Mouse (Mus musculus): ENCODE results near the gene Alx1.

Gene Alx1

DNA sequence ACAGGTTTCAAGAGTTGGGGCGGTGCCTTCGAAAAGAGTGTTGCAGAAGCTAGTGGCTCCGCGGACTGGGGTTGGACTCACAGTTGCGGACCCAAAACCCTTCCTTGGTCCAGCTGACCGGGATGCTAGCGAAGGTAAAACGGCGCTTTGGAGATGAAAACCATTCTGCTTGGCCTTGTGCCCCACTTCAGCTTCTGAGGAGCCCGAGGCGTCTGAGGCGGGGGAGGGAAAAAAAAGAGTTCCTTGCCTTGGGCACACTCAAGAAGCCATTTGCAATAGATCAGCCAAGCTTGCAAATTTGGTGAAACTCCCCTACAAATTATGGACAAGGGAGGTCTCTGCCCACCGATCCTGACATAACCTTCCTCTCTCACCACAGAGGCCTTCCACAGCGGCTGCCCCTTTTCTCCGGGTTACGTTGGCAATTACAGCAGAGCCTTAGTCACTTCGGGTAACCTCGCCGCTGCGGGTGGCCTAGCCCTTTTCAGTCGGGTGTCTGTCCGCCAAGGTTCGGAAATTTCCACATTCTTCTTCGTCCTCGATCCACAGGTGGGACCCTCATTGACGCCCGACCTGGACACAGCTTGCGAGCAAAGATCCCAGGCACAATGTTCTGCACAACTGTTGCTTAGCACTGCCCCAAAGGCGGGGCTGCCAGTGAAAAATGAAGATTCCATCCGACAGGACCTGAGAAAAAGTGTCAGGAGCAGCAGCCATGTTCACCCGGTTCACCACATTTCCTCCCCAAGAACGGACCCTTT lies at the start of gene Alx1:
Gene Alx1 (minus strand): TSS at position 486 of the 761 bp plus-strand sequence.
- ATAC-seq (ENCODE audit: low TSS enrichment), result no peak

DNA sequence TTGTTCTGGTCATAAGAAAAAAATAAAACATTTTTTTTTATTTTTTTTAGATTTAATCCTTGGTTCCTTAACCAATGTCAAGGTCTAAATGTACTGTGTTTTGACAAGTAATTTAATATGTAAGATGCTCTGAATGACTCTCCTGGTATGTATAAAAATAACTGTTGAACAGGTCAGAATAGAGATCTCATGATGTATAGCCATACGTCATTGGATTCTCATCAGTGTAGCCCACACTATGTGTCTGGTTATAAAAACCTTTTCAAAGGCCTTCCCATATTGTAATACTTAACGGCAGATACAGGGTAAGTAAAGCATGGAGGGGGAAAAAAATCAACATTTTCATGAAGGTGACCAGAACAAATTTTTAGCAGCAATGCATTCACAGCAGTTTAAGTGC lies 19.6 kb upstream of the Alx1 start:
- no peak for ATAC-seq (ENCODE audit: low TSS enrichment)

DNA sequence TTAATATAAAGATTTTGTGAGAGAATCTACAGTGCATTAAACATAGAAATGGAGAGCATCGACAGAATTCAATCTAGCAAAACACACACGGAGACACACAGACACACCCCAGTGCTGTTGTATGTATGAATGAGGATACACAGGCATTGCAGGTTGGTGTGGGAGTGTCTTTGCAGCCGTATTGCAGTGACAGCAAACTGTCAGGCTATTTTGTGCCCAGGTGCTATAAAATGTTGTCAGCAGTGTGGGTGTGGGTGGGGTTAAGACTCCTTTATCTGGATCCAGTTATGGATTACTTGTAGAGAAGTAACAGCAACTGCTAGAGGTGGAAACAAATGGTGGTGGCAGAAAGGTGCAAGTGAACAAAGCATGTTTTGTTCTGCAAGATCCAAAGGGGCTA lies 16.6 kb upstream of the Alx1 start:
- ATAC-seq (ENCODE audit: low TSS enrichment), result no peak

DNA sequence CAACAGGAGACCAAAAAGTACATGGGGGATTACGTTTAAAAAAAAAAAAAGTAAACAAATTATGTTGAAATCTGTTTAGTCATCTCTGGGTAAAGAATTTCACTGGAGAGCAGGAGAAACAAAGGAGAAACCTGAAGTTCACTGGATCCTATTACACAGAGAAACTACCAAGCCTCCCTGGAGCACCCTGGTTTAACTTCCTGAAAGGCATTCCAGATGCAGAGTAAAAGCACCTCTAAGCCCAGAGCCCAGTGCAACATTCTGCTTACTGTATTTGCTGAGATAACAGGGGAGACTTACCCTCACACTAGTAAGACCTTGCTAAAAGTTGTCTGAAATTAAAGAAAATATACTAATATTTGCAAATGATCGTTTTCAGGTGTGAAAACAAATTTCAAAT lies 15.0 kb upstream of the Alx1 start:
- ATAC-seq (ENCODE audit: low TSS enrichment), result no peak

DNA sequence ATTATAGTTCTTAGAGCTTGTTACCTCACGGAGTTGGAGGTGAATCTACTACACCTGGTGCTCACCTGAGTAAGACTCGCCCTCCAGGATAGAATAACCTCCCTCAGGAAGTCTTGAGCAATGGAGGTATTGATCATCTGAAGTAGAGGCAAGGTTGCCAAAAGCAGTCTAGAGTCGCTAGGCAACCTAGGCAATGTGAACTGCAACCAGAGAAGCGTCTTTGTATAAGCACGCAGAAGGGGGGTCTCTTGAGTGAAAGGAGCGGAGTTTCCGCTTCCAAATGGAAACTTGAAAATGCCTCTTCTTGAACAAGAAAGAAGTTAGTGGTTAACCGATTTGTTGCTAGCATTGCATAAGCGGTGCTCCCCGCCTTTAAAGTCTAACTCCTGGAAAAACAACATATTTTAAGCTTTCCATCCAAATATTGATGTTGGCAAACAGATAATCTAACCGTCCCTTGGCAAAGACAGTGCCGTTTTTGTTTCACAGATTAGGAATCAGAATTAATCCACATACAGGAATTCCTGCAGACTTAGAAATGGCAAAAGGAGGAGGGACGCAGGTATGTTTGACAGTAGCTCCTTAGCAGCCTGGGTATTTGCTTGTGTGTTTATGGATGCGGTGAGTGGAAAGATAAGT lies 5.1 kb upstream of the Alx1 start:
- no peak for ATAC-seq (ENCODE audit: low TSS enrichment)

DNA sequence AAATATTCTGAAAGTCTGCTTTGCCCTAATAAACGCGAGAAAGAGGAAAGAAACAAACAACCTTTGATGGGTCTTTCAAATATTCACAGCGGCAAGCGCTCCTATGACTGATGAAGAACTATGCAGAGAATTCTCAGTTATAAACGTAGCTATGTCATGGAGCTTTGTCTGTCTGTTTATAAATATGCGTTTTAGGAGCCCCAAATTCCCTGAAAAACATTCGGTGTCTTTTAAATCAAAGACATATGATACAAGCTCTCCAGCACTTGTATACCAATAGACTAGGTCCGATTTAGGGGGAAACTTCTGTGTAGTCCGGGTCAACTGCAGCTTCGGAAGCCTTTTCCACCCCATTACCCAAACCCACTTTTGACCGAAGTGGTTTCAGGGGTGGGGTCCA lies 916 bp upstream of the Alx1 start:
- ATAC-seq (ENCODE audit: low TSS enrichment), result no peak

DNA sequence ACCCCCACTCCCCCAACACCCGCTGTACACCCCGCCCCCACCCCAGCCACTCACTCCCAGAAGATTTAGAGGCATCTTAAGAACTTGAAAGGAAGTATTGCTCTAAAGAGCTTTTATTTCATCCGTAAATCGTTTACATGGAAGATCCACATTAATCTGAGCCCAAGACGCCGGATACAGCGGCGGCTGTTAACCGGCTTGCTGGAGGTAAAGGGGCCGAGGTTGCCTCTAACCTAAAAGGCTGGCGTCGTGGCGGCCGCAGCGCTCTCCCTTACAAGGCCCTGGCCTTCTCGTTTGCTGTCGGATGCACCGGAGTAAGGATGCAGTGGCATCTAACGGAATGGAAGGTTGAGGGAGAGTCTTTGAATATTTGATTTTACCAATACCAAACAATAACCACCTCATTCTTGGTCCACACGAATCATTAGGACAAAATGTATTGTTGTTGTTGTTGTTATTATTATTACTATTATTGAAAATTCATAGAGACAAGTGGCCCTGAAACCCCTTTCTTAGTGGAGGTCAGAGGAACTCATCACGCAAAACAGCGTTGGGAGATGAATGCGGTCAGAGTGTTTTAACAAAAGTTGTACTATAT lies 784 bp downstream of the Alx1 start:
- no peak for ATAC-seq (ENCODE audit: low TSS enrichment)

DNA sequence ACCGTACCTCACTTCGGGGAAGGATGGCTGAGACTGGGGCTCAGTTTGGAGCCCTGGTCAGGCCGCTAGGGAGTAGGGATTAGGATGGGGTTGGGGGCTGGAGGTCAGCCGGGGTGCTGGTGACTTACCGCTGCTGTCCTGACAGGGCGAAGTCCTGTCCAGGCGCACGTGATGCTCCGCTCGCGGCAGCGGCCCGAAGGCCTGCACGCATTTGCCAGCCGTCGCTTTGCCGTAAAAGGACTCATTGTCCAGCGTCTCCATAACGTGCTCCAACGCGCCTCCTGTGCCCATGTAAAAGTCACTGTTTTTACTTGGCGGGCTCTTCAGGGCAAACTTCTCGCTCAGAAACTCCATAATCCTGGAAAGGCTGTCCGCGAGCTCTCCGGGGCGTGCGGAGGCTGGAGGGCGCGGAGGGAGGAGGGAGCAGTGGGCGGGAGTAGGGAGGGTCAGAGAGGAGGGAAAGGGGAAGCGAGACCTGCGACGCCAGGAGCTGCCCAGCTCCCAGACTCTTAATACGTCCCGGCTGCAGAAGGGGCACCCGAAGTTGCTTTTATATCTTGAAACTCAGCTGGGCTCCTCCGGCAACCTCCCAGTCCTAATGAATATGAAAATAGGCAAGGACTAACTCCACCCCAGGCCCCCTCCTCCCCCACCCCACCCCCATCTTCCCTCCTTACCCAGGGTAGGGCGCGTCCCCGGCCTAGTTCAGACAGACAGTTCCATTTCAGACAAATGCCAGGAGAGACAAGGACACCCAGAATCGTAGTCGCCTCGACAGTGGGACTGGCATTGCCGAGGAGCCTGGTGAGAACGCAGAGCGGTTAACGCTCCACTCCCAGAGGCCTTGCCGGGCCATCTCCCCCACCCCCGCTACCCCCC lies 1.5 kb downstream of the Alx1 start:
- ATAC-seq (ENCODE audit: low TSS enrichment), result no peak

DNA sequence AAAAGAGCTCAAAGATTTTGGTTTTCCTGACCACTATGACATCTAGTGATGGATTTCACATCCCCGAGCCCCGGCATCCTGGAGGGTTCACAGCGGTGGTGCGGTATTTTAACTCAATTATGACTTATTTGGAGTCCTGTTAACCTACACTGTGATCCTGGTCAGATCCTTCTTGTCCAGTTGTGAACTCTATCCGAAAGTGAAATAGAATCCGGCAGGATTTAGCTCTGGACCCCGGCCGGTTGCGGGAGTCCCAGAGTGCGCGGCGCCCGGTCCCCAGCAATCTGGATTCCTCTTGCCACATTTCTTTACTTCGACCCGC lies 2.1 kb downstream of the Alx1 start:
- no peak for ATAC-seq (ENCODE audit: low TSS enrichment)

DNA sequence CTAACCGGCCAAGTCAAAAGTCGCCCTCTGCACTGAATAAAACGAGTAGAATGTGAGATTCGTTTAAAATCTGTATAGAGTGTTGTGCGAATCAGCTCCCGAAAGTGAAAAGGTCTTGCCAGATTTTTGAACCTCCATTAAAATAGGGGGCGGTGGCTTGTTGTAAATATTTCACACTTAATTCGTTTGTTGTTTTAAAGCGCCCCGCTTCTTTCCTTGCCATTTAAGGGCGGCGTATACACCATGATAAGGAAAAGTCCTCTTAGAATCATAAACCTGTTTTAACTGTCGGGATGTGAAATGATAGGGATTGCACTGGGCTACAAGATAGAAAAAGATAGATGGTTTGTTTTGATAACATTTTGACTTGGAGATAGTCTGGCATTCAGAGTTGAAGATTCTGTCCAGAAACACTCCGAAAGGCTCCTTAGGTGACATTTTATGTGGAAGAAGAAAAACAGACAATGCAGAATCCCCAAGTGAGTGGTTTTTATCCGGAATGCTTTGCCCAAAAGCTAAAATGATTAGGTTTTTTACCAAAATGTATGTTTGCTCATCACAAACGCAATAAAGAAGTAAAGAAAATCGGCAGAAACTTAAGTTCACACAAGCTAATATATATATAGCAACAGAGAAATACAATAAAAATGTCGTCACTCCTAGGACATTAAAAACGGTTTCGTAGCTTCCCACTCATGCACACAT lies 2.6 kb downstream of the Alx1 start:
- no peak for ATAC-seq (ENCODE audit: low TSS enrichment)

DNA sequence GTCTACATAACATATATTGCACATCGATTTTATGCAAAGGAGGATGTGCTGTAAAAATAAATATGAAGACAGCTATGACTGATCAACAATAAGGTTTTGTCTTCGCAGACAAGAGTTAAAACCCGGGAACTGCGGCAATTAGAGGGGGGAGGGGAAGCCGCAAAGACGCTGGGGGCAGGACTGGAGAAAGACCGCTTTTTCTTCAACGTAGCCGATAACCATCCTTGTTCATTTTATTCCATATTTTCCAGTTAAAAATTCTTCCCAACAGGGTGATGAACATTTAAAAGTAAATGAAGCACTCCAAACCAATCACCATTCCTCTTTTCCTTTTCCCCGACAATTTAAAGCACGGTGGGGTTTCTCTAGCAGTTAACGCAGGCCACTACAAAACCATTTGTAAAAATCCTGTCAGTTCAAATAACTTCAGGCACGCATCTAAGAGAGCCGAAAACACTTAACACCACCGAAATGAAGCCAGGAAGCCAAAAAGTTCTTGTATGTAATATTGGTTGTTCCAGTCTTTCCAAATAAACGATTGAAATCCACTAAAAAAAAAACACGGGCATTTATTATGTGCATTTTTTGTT lies 3.3 kb downstream of the Alx1 start:
- no peak for ATAC-seq (ENCODE audit: low TSS enrichment)

DNA sequence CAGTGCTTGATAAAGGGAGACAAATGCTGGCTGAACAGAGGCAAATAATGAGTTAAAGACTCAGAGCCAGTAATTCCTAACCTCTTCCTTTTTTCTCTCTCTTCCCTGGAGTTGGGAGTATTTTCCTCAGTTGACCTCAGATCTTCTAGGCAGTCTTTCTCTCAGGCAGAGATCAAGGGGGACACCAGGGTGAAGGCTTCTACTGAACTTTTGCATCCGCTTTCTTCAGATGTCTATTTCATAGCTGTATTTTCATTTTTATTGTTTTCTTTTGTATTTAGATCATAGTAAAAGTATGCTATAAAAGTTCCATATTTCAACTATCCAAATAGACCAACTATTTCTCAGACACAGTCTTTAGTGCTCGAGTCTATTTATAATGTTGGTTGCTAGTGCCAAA lies 27.5 kb downstream of the Alx1 start:
- ATAC-seq (ENCODE audit: low TSS enrichment), result no peak

DNA sequence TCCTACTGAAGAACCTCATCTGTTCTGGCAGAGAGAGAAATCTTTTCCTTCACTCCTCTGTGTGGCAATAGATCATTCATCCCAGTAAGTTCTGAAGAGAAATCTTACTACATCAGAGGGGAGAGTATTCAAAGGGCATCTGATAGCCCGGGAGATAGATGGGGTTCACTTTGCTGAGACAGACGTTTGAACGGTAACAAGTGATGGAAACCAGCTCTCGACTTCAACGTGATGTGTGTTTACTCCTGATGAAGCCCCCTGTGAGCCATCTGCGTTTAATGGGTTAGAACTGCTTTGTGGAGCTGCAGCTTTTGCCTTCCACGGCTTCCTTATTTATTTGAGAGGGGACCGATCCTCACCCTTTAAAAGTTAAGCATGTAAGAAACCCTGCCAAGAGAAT lies 29.1 kb downstream of the Alx1 start:
- no peak for ATAC-seq (ENCODE audit: low TSS enrichment)

DNA sequence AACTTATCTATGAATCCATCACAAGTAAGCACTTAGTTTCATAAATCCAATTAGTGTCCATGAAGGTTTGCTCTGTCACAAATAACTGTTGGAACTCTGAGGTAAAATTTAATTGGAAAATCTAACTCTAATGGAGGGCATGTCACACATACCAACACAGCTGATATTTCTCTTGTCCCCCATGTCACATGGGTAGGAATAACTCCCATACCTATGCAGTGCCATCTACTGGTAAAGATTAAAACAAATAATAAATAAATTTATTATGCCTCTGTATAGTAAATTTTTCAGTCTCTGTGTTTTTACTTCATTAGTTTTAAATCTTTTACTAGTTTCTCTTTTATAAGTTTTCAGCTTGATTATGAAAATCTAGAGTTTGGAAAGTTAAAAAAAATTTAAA lies 30.4 kb downstream of the Alx1 start:
- ATAC-seq (ENCODE audit: low TSS enrichment), result no peak

DNA sequence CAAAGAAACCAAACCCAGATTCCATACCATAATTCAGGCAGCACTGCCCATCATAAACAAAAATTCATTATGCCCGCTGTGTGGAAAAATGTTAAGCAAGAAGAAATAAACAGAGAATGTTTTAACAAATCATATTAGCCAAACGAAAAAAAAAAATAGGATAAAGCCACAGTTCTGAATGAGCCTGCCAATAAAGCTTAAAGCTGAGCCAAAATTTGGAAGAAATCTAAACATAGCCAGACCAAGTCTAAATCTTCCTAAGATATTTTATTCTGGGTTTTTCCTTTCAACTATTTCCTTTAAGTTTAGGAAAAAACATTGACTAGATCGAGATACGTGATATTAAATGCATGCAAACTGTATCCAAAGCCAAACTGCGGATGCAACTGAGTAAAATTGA lies 54.9 kb downstream of the Alx1 start:
- ATAC-seq (ENCODE audit: low TSS enrichment), result no peak

DNA sequence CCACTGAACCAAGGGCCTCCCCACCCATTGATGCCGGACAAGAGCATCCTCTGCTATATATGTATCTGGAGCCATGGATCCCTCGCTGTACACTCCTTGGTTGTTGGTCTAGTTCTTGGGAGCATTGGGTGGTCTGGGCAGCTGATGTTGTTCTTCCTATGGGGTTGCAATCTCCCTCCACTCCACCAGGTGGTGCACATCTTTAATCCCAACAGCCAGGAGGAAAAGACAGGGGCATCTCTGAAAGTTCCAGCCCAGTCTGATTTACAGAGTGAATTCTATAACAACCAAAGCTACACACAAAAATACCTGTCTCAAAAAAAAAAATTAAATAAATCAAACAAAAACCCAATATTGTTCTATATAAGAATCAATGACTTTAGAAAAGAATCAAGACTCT lies 70.4 kb downstream of the Alx1 start:
- no peak for ATAC-seq (ENCODE audit: low TSS enrichment)
